Mouse (Mus musculus) inflammation-experienced regulatory T-cells, adult 6 months (primary cell): ENCODE data around the gene Krba1. TPM values are rescaled to one million over a fixed set of nuclear protein-coding genes. Genes with fewer than 3 reads are reported as not detected.

Source experiments
- ATAC-seq: one replicate; pipeline ENCODE4 v1.8.0; 2017
- polyA plus RNA-seq, 3 experiments: library from polyadenylated mRNA; unstranded; fragments of 100-300 nt; shearing (Covaris generic); gene quantifications; one replicate each; pipeline ENCODE4 v1.2.1; 2017

Gene Krba1
- polyA plus RNA-seq, 3 experiments from 2014 or later = 9.2 to 19.7 (median 12.2) TPM

DNA sequence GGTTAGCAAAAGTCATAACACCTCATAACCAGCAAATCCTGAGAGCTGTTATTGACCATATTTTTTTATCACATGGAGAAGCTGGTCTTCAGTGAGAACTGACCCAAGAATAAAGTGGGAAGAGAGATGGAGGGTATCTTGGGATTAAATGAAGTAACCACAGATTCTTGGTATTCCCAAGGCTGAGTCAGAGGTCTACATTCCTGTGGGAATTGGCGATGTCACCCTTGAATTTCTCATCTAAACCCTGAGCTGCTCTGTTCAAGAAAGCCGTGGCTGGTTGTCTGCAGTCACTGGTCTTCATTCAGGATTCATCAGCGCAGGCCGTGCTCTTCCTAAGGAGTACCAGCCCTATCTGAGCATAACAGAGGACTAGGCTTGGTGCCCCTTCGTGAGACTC lies 31.6 kb downstream of the Krba1 start:
- ATAC-seq = no peak

DNA sequence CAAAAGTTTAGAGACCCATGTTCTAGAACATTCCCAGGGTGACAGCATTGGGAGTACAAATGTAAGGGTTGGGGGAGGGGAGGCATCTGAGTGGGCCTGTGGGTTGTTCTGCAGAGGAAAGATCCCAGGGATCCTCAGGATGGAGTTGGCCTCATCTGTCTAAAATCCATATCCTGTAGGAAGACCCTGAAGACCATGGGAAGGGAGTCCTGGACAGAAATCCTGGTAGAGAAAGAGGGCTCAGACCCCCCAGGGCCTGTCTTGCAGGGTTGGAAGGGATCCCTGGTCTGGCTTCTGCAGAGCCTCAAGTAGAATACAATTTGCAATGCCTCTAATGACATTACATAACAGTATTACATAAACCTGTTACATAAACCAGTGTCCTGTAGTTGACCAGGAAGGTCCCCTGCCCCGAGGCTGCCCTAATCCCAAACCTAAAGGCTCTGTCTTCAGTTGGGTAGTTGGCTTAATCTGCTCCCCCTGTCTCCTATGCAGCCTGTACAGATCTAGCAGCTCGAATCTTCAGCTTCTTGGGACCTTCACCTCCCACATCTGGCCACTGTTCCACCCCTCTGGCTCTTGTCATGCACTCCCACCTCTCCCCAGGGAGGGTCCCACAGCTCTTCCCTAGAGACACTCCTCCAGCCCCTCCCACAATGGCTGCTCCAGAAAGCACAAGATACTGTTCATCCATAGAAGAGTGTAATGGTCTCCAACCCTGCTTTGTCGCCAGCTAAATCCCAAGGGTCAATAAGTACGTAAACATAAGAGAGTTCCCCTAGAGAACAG lies 33.6 kb downstream of the Krba1 start:
- no peak for ATAC-seq

DNA sequence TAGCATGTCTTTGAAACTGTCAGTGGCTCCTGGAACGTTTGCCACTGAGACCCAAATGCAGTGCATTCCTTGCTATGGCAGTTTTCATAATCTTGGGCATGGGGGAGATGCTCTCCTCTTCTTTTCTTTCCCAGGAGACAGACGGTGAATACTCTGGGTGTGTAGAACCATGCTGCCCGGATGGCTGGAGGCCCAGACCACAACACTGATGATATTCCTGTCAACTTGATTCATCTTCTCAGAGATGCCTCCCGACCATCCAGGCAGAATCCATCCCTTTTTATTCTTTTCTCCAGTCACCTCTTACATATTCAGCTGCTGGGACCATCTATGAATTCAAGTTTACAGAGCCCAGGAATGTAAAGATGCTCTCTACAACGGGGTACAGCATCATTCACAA lies 35.4 kb downstream of the Krba1 start:
- ATAC-seq = no peak

DNA sequence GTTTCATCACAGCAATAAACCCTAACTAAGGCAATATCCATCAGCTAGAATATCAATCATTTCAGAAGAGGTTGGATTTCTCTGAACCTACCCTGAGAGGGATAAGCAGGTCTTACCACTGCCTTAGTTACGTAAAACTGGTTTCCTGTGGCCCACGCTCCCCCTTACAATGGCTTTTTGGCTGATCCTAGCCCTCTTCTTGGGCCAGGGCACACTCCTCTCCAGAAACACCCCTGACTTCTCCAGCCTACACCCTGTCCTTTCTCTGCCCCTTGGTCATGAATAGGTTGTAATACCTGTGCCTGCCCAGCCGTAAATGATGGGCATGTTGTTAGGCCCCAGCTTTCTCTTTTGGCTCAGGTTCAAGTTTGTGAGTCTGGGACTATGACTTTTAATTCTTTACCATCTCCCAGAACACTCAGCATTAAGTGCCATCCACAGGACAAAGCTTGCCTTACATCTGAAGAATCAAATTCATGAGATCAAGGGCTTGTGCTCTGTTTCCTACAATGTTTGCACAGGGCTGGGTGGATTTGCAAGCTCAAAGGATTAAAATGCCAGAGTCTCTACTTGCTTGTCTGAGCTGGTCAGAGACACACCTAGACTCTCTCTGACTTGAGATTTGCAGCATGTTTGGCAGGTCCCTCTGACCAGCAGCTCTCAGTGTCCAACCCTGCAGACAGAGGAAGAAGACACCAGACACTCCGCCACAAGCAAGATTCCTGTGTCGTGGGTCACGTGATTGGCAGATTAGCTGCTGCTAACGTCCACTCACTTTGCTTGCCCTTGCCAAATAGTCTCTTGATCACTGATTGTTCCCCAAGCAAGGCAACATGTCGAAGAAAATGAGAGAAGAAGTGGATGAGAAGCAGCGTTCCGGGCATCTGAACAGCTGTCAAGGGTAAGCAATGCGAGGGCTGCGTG lies 37.8 kb downstream of the Krba1 start:
- ATAC-seq = no peak

DNA sequence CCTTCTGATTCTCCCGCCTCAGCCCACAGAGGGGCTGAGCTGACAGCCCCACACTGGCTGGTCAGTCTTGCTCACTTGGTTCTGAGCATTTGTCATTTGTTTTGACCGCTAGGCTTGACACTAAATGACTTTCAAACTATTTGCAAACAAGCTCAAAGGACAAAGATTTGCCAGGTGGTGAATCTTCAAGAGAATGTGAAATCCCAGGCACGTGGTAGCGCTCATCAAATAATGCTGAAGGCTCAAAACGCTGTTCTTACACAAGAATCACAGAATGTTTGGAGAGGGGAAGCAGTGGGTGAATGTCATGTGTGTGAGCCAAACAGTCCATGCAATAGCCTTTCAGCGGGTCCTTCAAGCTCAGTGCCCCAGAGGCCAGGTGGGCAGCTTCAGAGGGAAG lies 39.3 kb downstream of the Krba1 start:
- no peak for ATAC-seq

DNA sequence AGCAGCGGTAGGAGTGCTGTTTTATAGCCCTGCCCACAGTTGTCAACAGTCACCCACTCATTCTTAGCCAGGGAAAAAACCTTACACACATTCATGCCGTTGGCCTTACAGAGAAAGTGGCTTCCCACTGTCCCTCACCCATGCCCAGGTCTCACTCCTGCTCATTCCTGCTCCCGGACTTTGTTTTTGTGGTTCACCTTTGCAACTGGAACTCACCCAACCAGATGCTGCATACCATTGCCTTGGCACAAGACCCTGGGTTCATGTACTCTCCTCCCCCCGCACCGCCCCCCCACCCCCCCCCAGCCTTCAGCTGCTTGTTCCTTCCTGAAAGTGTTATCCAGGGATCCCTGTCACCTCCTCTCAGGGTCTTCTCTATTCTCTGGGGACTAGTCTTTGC lies 39.7 kb downstream of the Krba1 start:
- ATAC-seq = no peak

DNA sequence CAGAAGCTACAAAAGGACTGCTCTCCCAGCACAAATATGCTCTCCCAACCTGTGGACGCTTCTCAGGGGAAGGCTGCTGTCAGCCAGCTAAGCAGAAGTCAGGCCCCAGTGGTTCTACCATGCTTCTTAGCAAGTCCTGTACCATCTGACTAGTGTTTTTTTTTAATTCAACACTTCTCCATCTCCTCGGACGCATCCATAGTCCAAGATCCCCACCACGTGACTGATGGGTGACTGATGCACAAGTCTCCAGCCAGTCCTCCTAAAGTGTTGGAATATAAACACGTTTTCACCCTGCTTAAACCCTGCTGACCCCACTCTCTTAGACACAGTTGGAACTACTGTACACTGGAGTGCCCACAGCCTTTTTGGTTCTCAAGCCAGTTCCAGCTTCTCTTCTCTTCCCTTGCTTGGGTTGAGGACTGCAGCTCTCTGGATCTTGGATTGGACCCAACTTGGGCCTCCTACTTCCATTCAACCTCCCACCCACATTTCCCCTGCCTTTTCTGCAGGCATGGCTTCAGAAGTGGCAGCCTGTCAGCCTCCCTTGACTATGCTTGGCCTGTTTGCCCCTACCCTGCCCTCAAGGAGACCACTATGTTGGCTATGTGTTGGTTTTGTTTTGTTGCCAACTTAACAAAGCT lies 40.4 kb downstream of the Krba1 start:
- no peak for ATAC-seq

DNA sequence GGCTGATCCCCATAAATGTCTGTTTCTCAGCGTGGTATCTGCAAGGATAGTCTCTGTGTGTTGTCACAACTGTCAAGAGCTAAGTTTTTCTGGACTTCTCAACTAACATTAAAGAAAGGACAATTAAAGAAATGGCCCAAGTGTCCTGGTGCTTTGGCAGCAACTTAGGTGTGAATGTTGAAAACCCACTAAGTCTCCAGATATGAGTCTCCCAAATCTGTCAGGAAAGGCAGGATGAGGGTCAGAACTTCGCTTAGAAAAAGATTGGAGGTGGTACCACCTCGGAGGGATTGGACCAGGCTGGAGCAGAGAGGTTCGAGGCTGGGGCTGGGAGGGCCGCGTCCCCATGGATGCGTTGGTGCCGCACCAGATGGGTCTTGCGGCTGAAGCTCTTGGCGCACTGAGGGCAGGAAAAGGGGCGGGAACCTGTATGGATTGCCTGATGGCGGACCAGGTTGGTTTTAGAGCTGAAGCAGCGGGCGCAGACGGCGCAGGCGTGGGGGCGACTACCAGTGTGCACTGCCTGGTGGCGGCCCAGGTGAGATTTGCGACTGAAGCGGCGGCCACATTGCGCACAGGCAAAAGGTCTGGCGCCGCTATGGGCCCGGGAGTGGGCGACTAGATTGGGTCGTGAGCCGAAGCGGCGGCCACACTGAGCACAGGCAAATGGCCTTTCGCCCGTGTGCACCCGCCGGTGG lies 42.4 kb downstream of the Krba1 start:
- no peak for ATAC-seq

DNA sequence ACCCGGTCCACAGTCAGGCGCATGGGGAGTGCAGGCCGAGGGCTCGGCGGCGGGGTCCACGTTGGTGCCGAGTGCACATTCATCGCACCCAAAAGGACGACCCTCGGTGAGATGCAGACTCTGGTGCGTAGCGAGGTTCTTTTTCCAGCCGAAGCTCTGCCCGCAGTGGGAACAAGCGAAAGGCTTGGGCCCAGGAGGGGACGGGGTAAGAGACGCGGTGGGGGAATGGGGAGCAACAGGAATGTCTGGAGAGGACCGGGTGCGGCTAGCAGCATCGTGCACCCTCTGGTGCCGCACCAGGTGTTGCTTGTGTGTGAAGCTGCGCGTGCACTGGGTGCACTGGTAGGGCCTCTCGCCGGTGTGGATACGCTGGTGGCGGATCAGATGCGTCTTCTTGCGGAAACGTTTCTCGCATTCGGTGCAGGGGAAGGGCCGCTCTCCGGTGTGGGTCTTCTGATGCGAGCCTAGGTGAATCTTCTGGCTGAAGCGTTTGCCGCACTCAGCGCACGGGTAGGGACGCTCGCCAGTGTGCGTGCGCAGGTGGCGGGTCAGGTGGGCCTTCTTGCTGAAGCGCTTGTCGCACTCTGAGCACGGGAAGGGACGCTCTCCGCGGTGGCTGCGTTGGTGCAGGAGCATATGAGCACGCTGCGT lies 43.2 kb downstream of the Krba1 start:
- no peak for ATAC-seq

DNA sequence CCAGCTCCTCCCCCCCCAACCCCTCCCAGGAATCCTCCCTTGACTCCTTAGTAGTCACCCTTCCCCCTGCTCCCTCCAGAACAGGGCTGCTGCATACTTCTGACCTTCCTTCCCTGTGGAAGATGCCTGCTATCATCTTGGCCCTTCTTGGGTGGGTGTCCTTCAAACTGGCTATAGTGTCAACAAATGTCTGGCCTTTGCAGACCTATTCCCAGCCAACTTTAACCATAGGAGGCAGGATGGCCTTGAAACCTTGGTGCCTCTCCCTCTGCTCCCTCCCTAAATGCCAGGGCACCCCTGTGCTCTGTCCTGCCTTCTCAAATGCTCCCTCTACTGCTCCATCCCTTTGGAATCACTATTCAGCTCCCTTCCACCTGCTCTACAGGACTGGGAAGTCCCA lies 44.3 kb downstream of the Krba1 start:
- no peak for ATAC-seq

DNA sequence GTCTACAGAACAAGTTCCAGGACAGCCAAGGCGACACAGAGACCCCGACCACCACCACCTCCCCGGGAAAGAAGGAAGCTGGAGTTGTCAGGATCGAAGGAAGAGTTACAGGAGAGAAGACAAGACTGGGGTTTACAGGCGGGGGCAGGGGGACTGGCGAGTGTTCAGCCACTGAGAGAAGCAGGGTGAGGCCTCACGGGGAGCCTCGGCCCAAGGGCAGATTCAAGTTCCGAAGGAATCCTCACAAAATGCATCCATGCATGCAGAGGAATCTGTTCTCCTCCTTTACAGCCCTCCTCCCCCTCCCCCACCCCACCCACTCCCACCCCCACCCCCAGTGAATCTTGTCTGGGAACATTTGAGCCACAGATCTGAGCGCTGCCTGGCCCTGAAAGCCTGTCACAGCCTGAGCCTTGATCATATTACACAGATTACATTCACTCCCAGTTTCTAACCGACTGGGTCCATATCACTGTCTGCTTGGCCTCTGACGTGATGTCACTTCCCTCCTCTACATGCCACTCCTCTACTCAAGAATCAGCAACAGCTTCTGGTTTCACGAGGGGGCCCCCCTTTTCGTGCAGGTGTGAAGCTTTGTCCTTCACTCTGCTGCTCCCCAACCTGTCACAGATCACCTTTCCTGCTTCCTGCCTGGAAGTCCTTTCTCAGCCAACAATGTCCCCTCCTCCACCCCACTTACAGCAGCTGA lies 45.1 kb downstream of the Krba1 start:
- ATAC-seq = no peak

DNA sequence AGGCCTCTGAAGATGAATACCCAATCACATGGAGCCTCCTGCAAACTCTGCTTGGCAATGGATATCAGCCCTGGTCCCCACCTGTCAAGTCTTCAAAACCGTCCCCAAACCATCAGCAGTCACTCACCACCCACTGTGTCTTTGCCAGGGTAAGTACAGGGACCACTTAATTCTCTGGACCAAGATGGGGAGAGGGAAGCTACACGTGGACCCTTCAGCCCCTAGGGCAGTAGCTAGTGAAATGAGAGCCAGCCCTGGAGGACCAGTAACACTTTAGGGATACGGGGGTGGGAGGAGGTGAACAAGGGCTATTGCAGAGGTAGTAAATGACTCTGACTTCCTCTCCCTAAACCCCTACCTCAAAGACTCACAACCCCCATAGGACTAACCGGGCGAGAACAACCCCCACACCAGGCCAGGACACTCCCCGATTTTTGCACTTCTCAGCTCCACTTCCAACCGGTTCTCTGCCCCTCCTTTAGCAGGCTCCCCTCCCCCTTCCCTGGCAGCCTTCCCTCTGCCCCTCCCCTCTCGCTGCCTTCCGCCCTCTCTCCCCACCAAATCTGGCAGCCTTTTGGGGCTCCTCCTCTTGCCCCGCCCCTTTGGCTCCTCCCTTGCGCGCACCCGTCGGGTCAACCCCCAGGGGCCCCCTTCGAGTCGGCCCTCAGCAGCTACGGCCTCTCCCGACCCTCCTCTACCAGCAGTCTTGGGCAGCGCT lies 48.4 kb downstream of the Krba1 start:
- peak; percentile 71 for ATAC-seq

DNA sequence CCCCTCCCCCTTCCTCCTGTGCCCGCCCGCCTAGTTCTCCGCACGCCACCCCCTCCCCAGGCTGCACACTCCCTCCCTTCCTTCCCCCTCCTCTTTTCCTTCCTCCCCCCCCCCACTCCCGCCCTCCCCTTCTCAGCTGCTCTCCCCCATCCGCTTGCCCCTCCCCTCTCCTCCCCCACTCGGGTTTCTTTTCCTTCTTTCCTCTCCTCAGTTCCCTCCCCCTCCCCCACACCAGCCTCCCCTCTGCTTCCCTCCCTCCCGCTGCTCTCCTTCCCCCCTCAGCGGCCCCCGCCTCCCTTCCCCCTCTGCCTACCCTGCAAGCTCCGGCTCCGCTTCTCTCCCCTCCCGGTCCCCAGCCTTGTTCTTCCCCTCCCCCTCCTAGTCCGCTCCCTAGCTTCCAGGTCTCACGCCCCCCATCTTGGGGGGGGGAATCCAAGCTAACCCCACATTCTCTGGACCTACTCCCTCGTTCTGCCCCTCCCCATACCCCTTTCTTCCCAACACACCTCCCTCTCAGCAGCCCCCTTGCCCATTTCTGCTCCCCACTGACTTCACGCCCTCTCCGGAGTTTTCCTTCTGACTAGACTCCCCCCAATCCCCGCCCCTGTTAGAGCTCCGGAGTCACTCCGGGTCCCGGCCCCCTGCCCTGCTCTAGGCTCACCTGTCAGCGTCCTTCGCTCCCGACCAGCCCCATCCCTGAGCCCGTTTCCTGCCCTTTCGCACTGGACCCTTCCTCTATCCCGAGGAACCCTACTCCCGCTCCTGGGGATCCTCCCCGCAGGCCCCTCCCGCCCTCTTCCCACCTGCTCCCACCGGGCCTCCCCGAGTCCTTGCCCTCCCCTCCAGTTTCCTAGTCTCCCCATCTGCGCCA lies 49.2 kb downstream of the Krba1 start:
- no peak for ATAC-seq

DNA sequence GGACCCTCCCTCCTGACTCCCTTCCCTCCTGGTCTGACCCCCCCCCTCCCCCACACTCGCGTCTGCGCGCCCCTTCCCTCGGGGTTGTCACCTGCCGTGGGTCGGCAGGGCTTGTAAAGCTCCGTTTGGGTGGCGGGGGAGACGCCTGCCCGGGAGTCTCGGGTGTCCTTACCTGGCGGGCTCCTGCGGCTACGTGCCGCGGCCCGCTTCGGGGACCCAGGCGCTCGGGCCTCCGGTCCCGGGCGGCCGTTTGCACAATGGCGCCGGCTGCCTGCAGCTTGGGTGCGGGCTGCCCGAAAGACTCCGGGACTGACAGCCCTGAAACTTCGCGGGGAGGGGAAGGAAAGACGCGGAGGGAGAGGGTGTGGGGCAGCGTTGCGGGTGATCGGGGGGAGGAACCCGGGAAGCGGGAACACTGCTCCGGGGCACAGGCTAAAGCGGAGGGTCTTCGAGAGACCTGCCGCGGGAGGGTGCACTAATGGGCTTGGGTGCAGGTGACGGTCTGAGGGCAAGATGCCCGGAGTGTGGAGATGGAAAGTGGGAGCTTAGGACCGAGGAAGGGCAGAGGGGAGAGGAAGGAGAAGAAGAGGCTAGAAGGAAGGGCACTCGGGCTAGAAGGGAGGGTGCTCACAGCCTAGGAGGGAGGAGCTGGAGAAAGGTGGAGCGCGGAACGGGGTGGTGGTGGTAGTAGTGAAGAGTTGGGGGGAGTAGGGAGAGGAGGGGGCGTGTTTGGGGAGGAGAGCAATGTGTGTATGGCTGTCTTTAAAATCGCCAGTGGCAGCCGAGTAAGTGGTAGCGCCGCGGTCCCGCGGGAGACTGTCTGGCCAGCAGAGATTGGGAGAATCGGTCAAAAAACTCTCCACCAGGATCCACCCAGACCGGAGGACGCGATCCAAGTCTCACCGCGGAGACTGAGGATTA lies 50.1 kb downstream of the Krba1 start, which contains the start of gene Zfp467:
Zfp467 (minus strand) TSS at position 645 of the 921 bp plus-strand sequence.
- peak; percentile 30 for ATAC-seq

DNA sequence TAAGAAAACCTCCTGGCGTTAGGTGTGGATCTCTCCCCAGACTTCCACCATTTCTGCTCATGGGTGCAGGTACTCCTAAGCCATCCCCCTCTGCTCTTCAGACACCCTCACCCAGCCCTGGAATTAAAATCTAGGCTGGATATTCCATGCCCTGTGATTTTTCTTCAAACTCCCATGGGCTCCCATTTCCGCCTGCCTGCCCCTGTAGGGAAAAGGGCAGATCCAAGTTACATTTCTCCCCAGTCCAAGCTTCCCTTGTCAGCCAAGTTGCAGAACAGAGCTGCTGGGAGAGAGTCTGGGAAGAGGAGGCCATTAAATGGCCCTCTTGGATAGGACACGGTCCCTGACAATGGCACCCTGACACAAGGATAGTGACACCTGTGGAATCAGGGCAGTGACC lies 50.9 kb downstream of the Krba1 start:
- no peak for ATAC-seq

DNA sequence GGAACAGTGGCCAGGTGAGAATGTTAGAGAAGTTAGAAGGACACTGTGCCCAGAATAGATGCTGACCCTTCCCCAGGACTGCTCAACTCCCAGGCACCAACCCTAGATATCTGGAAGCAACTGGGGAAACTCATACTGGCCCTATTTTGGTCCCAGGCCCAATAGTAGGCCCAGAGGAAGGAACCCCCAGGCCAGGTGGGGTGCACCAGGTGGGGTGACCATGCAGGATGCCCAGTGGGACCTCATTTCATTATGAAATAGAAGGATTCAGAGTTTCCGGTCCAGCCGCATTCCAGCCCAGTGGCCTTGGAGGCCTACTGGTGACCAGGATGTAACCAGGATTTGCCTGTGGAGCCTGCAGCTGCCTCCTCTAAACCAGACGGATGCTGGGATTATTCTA lies 51.5 kb downstream of the Krba1 start:
- ATAC-seq = no peak

DNA sequence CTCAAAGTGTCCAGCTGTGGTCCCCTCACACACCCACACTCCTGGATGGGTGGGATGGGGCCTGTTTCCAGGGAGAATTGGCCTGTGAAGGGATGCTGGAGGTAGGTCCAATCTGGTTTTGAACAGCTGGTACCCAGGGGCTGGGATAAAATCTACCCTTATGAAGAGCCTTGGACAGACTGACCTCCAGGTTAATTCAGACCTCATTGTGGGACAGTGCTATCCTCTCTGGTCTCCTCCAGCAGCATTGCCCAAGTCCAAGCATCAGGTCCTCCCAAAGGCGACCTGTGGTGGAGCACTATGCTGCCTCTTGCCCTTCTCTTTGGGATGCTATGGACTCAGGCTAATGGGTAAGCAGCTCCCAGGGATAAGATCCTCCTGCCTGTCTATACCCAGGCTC lies 52.5 kb downstream of the Krba1 start, which contains the start of gene Sspo:
Sspo (plus strand) TSS at position 301 of the 400 bp plus-strand sequence.
- no peak for ATAC-seq

DNA sequence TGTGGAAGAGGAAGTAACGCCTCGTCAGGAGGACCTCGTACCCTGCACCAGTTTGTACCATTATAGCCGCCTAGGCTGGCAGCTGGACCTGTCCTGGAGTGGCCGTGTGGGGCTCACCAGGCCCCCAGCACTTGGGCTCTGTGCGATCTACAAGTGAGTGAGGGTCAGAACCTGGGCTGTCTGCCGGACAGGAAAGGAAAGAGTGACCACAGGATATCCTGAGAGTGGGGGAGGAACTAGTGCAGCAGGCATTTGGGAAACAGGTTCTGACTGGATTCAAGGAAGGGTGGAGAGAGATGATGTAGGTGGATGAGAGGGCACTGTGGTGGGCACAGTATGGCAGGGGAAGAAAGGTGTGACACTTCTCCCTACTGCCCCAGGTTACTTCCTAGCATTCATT lies 53.1 kb downstream of the Krba1 start:
- ATAC-seq = no peak
